Mouse (Mus musculus) frontal cortex, postnatal 36 days (tissue): ENCODE results near the gene Tfeb.
A peak's percentile ranks its signal among the peaks of the same experiment; 100 is the strongest.

Experiments
- DNase-seq, 2 experiments: peaks; one replicate each; pipeline ENCODE4 v3.0.0; 2022; ENCODE audit warnings: low spot score in 2 of 2

Gene Tfeb

DNA sequence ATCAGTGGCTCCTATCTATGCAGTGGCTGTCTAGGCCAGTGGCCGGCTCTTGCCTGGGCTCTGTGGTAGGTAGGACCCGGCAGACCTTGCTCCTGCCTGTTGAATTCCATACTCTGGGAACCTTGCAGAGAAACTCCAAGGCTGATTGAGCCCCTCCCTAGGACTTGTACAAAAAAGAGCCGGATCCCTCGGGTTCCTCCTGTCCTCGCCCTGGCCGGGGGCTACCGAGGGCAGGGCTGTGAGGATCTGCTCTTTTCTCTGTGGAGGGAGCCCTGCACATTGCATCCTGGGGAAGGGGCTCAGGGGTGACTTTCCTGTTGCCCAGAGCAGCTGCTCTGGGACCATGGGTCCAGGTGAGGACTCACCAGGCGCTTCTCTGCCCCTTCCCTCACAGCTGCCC, 50.8 kb downstream of the Tfeb start:
- DNase-seq, result no peak

DNA sequence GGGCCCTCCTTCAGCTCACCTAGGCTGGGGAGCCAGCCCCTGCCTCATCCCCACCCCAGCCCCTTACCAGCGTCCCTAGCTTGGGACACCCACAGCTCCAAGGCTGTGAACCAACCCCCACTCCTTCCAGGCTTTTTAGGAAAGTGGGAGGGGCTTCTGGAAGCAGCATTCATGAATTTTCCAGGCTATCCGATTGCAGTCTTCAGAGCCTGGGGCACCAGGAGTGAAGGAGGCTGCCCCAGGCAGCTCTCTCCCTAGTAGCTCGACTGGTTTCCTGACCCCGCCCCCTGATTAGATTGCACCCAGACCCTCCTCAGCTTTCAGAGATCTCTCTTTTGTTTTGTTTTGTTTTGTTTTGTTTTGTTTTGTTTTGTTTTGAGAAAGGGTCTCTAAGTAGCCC, 51.5 kb downstream of the Tfeb start:
- DNase-seq, result no peak

DNA sequence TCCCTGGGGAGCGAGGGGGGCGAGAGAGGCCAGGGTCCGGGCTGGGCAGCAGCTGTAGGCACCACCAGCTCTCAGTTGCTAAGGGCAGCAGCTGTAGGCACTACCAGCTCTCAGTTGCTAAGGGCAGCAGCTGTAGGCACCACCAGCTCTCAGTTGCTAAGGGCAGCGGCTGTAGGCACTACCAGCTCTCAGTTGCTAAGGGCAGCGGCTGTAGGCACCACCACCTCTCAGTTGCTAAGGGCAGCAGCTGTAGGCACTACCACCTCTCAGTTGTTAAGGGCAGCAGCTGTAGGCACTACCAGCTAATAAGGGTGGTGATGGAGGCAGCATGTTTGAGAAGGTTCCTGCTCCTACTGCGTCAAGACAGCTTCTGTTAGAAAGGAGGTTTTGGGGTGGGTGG, 52.2 kb downstream of the Tfeb start:
- DNase-seq, result no peak

DNA sequence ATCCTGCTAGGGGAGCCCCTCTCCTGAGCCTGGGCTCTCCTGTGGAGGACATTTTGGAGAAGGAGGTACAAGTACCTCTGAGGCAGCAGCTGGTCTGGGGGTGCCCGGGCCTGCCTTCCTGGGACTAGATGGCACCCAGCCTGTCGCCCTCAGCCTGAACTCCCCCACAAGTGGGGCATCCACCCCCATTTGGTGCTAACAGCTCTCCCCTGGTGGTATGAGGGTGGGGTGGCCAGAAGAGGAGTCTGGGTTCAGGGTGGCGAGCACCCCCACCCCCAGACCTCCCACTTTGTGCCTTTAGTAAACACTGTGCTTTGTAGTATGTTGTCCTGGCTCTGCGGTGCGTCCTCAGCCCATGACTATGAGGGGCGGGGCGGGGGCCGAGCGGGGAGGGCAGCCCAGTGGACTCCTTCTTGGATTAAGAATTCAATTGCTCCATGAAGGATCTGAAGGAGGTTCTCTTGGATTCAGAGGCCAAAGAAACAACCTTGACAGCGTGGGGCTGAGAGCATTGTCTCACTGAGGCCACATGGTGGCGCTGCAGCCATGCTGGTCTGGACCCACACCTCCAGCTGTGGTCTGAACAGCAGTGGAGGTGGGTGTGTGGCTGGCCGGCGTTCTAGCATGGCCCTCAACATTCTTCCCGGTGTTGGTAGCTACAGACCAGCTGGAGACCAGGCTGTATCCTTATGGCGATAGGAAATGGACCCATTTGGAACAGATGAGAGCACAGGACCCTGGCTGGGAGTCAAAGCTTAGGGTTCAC, 55.5 kb downstream of the Tfeb start:
- DNase-seq, result peak; percentile 61 to 66

DNA sequence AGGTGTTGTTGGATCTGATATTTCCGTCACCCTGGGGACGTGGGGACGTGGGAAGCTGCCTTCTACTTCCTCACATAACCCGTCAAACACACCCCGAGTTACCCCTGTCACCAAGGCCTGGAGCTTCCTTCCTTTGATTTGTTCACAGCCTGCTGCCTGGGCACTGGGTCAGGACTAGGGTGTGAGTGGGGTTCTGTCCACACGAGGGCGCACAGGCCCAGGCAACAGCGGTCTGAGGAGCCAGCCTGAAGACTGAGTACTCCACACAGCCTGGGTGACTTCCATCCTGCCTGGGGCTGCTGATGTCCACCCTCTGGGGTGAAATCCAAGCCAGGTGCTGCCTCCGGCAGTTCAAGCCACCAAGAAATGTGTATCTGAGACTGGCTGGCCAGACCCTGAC, 56.5 kb downstream of the Tfeb start:
- DNase-seq, result peak; percentile 81 to 86

DNA sequence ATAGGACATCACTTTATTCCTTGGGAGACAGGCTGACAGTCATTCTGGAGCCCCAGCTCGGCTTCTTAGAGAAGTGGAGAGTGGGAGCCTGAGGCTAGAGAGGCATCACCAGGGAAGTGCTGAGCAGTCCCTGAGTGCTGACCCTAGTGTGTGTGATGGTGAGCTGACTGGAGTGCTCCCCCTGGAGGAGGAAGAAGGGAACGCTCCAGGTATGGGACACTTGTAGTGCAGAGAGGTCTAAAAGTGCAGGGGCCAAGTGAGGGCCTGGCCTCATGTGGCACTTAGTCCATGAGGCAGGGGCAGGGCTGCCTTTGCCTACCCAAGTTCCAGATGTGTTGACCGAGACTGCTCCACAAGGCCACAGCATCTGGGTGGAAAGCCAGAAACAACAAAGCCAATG, 58.6 kb downstream of the Tfeb start:
- DNase-seq, result peak in 1 of 2 experiments; percentile 21

DNA sequence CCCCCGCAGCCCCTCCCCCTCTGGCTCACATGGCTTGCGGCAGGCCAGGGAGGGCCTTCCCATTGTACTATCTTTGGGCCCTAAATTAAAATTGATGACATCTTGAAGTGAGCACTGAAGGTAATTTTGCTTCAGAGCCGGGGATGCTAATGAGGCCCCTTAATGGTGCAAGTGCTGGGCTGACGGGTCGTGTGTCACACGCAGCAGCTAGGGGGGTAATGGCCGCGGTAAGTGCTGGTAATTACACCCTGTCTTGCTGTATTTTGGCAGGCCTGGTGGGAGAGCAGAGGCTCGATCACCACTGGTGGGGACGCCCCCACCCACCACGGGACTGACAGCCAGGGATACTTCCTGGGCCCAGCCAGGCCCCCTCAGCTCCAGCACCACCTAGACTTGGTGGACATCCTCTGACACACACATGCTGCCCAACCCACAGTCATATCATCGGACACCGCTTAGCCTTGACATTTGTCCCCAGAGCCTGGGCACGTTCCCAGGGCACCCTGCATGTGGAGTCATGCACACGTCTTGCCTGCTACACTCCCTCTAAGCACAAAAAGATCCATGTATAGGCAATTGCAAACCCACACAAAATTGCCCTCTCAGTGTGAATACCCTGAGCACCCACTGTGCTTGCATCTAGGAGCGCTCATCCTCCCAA, 59.5 kb downstream of the Tfeb start:
- no peak for DNase-seq

DNA sequence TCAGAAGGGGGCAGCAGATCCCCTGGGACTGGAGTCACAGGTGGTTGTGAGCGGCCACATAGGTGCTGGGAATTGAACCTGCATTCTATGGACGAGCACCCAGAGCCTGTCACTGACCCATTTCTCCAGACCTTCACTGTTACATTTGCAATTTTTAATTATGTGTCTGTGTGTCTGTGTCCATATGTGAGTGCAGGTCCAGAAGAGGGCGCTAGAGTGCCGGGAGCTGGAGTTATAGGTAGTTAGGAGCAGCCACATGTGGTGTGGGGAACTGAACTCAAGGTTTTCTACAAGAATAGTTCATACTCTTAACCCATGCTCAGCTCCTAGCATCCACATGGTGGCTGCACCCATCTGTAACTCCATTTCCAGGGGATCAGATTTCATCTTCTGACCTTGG, 60.1 kb downstream of the Tfeb start:
- no peak for DNase-seq

DNA sequence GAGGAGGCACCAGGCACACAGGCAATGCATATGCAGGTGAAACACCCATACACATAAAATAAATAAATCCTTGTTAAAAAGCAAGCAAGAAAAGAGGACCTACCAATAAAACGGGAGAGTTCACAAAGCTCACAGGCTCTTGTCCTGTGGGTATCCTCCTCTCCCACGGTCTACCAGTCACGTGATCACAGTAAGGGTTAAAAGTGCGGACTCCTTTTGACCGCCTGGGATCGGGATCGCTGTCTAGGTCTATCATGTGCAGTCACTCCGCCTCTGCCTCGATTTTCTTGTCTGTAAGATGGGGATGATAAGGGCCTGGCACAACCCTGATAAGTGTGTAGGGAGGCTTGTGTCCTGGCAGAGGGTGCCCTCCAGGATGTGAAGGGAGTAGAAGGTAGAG, 60.6 kb downstream of the Tfeb start:
- no peak for DNase-seq

DNA sequence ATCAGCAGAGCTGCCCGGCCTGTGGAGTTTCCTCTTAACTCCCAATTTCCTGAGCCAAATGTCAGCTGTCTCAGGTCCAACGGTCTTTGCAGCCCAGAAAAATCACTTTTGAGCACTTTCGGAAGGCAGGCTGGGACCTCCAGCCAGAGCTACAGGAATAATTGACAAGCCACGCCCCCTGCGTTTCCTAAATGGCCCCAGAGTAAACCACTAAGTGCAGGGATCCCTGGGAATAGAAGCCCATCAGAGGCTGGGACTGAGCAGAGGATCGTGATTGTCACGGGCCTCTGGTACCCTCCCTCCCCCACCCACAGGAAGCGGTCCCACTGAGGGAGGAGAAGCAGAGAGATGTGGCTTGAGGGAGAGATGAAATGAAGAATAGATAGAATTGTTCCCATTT, 66.0 kb downstream of the Tfeb start:
- no peak for DNase-seq

DNA sequence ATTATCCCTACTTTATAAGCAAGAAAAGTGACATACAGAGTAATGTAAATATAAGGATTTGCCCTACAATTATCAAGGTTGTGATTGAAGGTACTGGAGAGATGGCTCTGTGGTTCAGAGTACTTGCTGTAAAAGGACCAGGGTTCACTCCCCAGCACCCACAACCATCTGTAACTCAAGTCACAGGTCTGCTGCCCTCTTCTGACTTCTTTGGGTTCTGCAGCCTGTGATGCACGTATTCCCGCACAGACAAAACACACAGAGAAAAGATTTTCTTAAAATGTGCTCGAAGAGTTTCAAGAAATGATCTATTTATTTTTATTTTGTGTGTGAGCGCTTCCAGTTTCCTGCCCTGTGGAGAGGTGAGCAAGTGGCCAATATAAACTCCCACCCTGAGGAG, 66.8 kb downstream of the Tfeb start:
- no peak for DNase-seq

DNA sequence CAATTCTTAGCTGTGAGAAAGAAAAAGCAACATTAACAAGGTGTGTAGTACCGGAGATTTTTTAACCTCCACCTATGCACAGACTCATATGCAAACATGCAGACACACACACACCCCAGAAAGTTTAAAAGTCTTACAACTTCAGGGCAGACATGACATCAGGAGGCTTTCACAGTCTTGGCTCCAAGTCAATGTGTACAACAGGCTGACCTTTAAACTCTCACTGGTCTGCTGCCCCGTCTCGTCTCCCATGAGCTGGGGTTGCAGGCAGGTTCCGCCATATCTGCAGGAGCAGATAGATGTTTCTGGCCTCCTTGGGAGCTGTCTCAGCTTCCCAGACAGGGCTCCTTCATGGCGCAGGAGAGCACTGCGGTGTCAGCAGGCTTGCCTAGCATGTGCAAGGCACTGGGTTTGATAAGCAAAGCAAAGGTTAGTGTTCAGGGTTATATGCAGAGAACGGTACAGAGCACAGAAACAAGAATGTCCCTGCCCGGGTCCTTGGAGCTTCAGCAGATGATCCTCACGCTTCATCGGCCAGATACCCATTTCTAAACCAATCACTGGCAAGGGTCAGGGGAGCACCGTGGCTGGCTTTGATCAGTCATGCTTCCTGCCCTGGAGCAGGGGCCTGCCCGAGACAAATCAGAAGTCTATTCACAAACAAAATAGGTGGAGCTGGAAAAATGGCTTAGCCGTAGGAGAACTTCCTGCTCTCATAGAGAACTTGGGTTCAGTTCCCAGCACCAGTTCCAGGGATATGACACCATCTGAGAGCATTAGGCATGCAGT, 68.4 kb downstream of the Tfeb start:
- DNase-seq, result no peak

DNA sequence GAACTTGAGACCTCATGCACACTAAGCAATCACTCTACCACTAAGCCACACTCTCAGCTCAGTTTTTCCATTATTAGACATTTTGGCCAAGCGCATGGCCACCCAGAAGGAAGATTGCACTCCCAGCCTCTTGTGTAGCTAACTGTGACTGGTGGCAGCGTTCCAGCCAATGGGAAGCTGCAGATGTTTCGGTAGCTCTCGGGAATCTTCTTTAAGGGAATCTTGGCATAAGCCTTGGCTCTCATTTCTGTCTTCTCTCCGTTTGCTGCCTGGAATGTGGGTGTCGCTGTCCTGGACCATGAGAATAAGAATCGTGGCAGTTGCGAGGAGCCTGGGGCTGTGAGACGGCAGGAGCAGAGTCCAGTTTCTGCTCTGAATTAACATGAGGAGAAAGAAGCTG, 69.4 kb downstream of the Tfeb start:
- peak; percentile 17 to 36 for DNase-seq

DNA sequence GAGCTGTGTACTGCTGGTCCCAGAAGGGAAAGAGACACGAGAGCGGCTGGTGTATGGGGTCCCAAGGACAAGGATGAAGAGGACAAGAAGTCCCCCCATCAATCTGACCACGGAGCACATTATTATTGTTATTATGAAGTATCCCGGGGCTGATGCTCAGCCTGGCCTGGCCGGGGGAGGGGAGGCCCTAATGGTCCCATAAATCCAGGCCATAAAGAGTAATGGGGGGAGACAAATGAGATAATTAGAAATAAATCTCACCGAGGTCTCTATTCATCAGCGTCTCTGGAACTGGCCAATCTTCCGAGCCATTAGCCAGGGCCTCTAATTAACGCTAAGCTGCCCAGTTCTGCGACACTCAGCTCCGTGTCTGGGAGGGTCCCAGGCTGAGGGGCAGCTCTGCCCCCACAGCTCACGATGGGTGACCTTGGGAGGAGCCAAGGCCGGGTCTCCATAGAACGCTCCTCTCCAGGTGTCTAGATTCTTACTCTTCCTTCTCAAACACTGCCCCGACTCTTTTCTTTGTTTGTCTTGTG, 74.5 kb downstream of the Tfeb start:
- no peak for DNase-seq

DNA sequence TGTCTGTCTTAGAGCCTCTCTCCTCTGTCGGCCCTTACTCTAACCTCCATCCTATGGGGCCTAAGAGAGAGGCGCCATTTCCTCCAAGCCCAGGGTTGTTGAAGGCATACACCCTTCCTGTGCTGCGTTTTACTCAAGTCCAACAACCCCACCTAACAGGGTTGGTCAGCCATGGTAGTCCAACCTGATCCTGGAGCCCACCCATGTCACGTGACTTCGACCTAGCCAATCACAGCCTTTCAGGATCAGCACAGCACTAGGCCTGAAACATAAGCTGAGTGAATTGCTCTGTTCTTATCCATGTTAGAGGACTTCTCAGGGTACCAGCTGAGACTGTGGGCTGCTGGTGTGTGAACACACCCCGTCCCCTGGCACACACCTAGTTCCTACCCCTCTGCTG, 75.4 kb downstream of the Tfeb start:
- no peak for DNase-seq

DNA sequence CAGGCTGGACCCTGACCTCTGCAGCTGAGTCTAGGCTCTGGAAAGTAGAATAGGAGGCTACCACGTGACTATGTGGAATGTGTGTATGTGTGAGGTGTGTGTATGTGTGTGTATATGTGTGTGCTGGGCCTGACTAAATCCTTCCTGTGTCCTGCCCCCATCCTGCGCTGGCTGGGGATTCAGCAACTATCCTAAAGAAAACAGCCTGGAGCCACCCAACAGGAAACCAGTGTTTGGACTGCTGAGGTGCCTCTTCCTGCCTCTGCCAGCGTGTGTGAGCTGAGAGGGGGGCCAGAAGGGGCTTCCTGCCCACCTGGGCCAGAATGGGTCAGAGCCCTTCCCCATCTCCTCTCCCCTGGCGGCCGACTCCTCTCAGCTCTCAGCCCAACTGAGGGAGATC, 76.8 kb downstream of the Tfeb start:
- DNase-seq, result no peak

DNA sequence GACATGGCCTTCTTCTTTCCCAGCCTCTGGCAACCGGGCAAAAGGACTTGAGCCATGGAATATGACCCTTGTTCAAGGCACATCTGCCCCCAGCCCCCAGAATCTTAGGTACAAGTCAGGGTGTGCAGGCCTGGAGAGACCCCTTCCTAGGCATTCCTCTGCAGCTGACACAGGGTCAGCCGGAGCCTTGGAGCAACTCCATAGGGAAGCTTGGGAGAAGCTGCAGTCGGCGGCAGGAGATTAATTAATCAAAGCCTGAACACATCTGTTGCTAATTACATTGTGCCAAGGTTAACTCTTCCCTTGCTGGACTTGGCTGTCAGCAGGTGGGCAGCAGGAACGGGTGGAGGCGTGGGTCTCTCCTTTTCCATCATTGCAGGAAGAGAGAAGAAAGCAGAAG, 77.7 kb downstream of the Tfeb start:
- DNase-seq, result no peak

DNA sequence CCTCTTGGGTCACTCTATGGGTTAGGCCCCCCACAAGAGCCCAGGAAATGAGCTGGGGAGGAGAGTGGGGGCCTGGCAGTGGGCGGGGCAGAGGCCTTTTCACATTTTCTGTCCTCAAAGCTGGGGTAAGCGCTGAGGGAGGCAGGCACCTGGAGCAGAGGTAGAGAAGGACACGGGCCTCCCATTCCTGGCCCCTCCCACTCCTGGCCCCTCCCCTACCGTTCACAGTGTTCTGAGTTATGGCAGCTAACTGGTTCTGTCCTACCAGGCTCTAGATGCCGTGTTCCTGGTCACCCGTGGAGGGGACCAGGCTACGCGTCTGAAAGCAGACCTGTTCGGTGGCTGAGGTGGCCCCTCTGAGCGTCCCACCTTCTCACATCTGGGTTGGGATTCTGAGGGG, 78.6 kb downstream of the Tfeb start:
- DNase-seq, result no peak

DNA sequence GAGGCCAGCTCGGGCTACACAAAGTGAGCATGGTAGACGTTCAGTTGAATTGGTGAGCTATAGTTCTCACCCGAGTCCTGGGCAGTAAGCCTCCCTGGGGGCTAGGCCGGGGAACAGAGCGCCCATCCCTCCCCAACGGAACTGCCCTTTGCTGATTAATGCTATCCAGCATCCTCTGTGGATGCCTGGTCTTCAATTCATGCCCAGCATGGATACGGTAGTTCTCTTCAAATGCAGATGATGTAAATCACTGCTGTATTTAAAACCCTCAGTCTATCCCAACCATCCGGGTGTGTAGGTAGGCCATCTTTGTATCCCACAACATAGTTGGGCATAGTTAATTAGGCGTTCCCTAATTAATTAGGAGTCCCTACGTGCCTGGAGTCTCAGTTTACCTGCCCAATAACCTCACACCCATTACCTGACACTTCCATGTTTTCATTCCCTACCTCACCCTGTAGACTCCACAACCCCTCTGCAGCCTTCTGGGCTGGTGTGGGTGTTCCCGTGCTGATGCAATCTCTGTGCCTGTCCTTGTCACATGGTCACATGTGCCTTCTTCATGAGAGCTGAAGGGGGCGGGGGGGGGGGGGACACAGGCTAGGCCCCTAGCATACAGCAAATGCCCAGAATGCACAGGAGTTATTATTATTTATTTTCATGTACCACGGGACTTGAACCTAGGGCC, 81.4 kb downstream of the Tfeb start:
- no peak for DNase-seq

DNA sequence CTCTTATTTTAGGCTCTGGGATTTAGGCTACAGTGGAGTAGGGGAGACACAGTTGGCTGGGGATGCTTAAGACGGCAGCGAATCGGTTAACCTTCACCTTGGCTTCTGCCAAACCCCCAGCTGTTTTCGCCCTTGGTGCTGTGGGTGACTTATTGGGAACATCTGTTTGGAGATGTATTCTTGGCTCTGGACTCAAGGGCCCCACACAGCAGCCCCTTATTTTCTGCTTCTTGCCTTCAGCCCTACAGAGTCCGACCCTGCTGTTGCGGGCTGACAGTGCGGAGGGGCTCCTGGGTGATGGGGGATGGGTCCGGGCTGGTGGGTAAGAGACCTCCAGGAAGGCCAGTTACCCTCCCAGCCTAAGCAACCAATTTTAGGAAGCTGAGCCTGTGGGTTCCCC, 84.5 kb downstream of the Tfeb start:
- no peak for DNase-seq

DNA sequence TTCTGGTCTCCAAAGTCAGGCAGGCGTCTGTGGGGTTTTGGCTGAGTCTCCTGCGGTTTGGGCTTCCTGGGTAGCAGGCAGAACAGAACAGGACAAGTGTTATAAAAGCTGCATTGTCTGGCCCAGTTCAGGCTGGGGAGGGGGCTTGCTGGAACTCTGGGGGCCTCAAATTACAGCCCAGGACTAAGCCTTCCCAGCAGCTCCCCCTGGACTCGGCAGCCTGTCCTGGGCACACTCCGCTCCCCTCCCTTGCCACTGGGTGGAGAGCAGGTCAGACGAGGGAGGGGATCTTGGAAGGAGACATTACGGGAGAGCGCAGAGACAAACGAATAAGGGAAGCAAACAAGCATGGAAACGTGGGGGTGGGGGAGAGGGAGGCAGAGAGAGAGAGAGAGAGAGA, 94.3 kb downstream of the Tfeb start:
- no peak for DNase-seq

DNA sequence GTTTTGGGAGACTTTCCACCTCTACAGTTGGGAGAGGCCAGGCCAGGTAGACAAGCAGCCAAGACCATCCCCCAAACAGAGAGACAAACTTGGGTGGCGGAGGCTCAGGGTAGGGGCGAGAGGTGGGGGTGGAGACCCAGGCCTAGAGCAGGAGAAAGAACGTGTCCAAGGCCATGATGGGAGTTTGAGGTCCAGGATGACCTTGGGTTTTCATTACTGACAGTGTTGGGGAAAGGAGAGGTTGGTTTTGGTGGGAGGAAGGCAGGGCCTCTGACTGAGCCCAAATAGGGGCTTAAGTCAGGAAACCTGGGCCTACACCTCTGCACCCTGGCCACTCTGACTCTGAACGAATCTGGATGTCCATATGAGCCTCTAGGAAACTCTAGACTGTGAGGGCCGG, 94.9 kb downstream of the Tfeb start:
- DNase-seq, result no peak
